Mouse (Mus musculus) G1E (cell line): ENCODE measurements at regions not wholly inside any gene's neighbourhood (a gene's known extent, or its start where the extent isn't known, plus 50 kb on each side); places are given as distances from the start of the nearest gene placed in this dataset.

Experiments used
- CTCF ChIP-seq: IDR thresholded peaks from 2 replicates; pipeline ENCODE4 v1.5.1; 2012; ENCODE audit warnings: low read depth, low read length, inconsistent platforms, mixed read lengths
- TAL1 ChIP-seq: conservative IDR thresholded peaks from 2 replicates; pipeline ENCODE4 v1.6.1; 2012; ENCODE audit warnings: low read depth, low read length, inconsistent platforms, mixed read lengths

DNA sequence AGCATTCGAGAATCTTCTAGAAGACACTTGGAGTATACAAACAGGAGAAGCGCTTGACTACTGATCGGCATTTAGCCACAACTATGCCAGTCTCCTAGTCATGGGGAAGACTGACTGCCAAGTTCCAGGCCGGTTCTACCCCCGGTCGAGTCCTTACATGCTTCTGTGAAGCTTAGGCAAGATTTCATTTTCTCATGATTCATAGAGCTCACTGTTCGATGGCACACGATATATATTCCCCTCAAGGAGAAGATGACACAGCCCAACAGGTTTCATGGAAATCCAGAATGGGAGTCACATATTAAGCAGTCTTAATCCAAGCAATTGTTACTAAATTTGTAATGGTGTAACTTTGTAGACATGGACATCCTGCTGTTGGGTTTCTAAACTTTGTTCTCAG, 177.8 kb downstream of the Slc38a4 start:
- TF ChIP-seq CTCF, result no peak
- TF ChIP-seq TAL1, result no peak
